Mouse (Mus musculus): ENCODE measurements around the gene Vps29. TPM values are rescaled to one million over a fixed set of nuclear protein-coding genes. Genes with fewer than 3 reads are reported as not detected.

The Vps29 gene
- polyA plus RNA-seq, 1 experiment from 2014 or later = 221 TPM

DNA sequence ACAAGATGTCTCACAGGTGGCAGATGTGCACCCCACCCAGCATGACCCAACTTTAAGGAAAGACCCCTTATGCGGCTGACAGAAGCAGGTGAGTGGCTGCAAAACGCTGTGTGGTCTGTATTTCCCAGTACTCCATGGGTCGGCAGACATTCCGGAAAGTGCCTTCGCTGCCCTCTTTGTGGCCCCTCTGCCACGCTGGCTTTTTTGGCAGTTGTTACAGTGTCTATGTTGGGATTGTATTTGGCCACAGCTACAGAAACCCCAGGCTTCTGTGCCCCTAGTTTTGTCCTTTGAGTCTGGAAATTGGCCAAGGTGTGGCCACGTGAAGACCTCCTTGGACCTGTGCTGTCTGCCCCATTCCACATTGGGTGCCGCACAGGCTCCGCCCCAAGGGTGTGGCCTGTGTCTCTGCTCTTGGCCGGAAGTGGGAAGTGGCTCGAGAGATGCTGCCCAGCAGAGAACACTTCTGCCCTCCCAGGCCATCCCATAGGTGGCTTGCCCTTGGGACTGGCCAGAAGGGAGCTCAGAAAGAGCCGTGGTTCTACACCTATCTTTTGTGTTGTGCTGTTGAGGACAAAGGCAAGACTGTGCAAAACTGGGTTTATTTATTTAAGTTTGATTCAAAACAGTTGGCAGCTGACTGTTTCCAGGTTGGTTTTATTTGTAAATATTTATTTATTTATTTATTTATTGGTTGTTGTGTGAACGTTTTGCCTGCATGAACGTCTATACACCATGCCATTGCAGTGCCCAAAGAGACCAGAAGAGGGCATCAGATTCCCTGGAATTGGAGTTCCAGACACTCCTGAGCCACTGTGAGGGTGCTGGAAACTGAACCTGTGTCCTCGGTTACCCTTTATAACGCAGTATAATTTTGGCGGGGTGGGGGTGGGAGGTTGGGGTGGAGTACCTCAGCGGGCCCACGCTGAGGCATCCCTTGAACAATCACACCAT lies 55.8 kb downstream of the Vps29 start:
- Histone ChIP-seq H3K4me3 (ENCODE audit: low read depth, low read length) (no peak overlapping the region), H3K36me3 (ENCODE audit: control insufficient read depth, insufficient read depth, low read length) (peaks cover 20% of the 10 kb centered on the region), H3K9me3 (ENCODE audit: control insufficient read depth, low read depth, low read length) (no peaks in the 10 kb centered on the region), H3K9ac (replicated peaks; ENCODE audit: low read depth, low read length) (no peak overlapping the region), H3K27ac (ENCODE audit: low read length) (no peak overlapping the region), H3K4me2 (replicated peaks; ENCODE audit: low read depth, low read length) (no peak overlapping the region), H3K4me1 (ENCODE audit: control insufficient read depth, insufficient read depth, low read length) (no peaks in the 10 kb centered on the region), H3K27me3 (ENCODE audit: control insufficient read depth, insufficient read depth, low read length) (no peaks in the 10 kb centered on the region)
- ATAC-seq (ENCODE audit: insufficient number of reproducible peaks, insufficient read depth, low FRiP score, low read depth) = no peak
- WGBS = 82% methylated on average over 19 of the region's 19 CpGs

DNA sequence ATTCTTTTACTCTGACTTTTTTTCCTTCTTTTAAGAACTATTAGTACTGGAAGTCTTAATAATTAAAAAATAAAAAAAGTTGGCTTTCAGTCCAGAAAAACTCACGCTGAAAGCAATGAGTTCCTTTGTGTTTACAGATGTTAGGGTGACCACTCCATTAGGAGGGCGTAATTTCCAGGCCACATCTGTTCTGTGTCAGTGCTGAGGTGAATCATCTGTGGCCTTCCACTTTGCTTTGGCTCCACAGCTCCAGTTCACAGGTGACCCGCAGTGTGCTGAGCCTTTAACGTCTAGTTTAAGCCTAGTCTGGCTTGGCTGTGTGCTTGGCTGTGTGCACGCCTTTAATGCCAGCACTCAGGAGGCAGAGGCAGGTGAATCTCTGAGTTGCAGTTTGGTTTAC lies 57.7 kb downstream of the Vps29 start:
- no peak overlapping the region for H3K4me3 ChIP-seq (ENCODE audit: low read depth, low read length)
- H3K27me3 ChIP-seq (ENCODE audit: control insufficient read depth, insufficient read depth, low read length) = no peaks in the 10 kb centered on the region
- H3K4me2 ChIP-seq (replicated peaks; ENCODE audit: low read depth, low read length) = no peak overlapping the region
- peaks cover 2% of the 10 kb centered on the region for H3K36me3 ChIP-seq (ENCODE audit: control insufficient read depth, insufficient read depth, low read length)
- 46% methylated on average over 5 of the region's 5 CpGs for WGBS
- no peaks in the 10 kb centered on the region for H3K4me1 ChIP-seq (ENCODE audit: control insufficient read depth, insufficient read depth, low read length)
- H3K27ac ChIP-seq (ENCODE audit: low read length) = no peak overlapping the region
- ATAC-seq (ENCODE audit: insufficient number of reproducible peaks, insufficient read depth, low FRiP score, low read depth) = no peak
- no peaks in the 10 kb centered on the region for H3K9me3 ChIP-seq (ENCODE audit: control insufficient read depth, low read depth, low read length)
- no peak overlapping the region for H3K9ac ChIP-seq (replicated peaks; ENCODE audit: low read depth, low read length)

DNA sequence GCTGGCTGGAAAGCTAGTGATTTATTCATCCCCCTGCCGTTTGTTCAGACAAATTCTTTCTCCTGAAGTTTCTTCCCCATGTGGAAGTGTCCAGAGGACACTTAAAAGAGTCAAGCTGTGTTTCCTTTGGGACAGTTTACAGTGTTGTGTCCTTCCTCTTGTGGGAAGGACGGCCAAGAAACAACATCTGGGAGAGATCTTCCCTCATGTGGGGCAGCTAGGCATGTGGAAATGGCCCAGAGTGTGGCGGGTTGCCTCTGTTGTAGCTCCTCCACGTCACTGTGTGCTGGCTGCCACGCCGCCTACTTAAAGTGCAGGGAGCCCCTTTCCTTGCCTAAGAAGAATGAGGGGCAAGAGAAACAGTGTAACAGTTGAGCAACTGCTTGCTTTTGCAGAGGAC lies 58.7 kb downstream of the Vps29 start:
- WGBS = 35% methylated on average over 6 of the region's 6 CpGs
- Histone ChIP-seq H3K4me2 (replicated peaks; ENCODE audit: low read depth, low read length) (no peak overlapping the region), H3K36me3 (ENCODE audit: control insufficient read depth, insufficient read depth, low read length) (no peaks in the 10 kb centered on the region), H3K4me3 (ENCODE audit: low read depth, low read length) (no peak overlapping the region), H3K9me3 (ENCODE audit: control insufficient read depth, low read depth, low read length) (no peaks in the 10 kb centered on the region), H3K4me1 (ENCODE audit: control insufficient read depth, insufficient read depth, low read length) (no peaks in the 10 kb centered on the region), H3K9ac (replicated peaks; ENCODE audit: low read depth, low read length) (no peak overlapping the region), H3K27me3 (ENCODE audit: control insufficient read depth, insufficient read depth, low read length) (no peaks in the 10 kb centered on the region), H3K27ac (ENCODE audit: low read length) (no peak overlapping the region)
- ATAC-seq (ENCODE audit: insufficient number of reproducible peaks, insufficient read depth, low FRiP score, low read depth) = no peak; the same call in 1 of the 2 replicates

DNA sequence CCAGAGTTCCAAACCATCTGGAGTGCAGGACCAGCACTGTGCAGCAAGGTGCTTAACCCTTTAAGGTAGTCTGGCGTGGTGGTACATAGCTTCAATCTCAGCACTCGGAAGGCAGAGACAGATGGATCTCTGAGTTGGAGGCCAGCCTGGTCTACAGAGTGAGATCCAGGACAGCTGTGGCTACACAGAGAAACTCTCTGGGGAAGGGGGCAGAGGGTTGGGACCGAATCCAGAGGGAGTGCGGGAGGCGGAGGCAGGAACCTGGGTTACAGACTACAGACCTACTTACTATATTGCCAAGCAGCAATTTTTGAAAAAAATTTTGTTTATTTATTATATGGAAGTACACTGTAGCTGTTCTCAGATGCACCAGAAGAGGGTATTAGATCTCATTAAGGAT lies 60.2 kb downstream of the Vps29 start:
- WGBS = 86% methylated on average over 5 of the region's 5 CpGs
- no peak overlapping the region for H3K4me3 ChIP-seq (ENCODE audit: low read depth, low read length)
- no peaks in the 10 kb centered on the region for H3K4me1 ChIP-seq (ENCODE audit: control insufficient read depth, insufficient read depth, low read length)
- no peak overlapping the region for H3K9ac ChIP-seq (replicated peaks; ENCODE audit: low read depth, low read length)
- H3K9me3 ChIP-seq (ENCODE audit: control insufficient read depth, low read depth, low read length) = no peaks in the 10 kb centered on the region
- H3K36me3 ChIP-seq (ENCODE audit: control insufficient read depth, insufficient read depth, low read length) = no peaks in the 10 kb centered on the region
- ATAC-seq (ENCODE audit: insufficient number of reproducible peaks, insufficient read depth, low FRiP score, low read depth) = no peak
- H3K4me2 ChIP-seq (replicated peaks; ENCODE audit: low read depth, low read length) = no peak overlapping the region
- H3K27me3 ChIP-seq (ENCODE audit: control insufficient read depth, insufficient read depth, low read length) = no peaks in the 10 kb centered on the region
- no peak overlapping the region for H3K27ac ChIP-seq (ENCODE audit: low read length)

Other genes starting within 250 kb of the Vps29 start
- gene Ccdc63, start 213.5 kb upstream of the Vps29 start, polyA plus RNA-seq (2014; fragmentation: Nextera tagmentation; extraction: Ambion mirVana) = not detected in 2 replicates
- gene Ppp1cc, start 196.1 kb upstream of the Vps29 start, polyA plus RNA-seq (2014; fragmentation: Nextera tagmentation; extraction: Ambion mirVana) = 221 and 234 TPM in 2 replicates
- gene Hvcn1, start 147.6 kb upstream of the Vps29 start, polyA plus RNA-seq (2014; fragmentation: Nextera tagmentation; extraction: Ambion mirVana) = 6.2 and 6.3 TPM in 2 replicates
- 6.5 and 8.2 TPM in 2 replicates for gene Tctn1, start 89.9 kb upstream of the Vps29 start, polyA plus RNA-seq (2014; fragmentation: Nextera tagmentation; extraction: Ambion mirVana)
- 11.3 and 11.8 TPM in 2 replicates for gene Pptc7, start 70.0 kb upstream of the Vps29 start, polyA plus RNA-seq (2014; fragmentation: Nextera tagmentation; extraction: Ambion mirVana)
- 13.0 and 15.3 TPM in 2 replicates for gene Rad9b, start 136 bp upstream of the Vps29 start, polyA plus RNA-seq (2014; fragmentation: Nextera tagmentation; extraction: Ambion mirVana)
- 65.7 and 67.0 TPM in 2 replicates for gene Gpn3, start 17.5 kb downstream of the Vps29 start, polyA plus RNA-seq (2014; fragmentation: Nextera tagmentation; extraction: Ambion mirVana)
- 62.9 and 64.7 TPM in 2 replicates for gene Fam216a, start 18.0 kb downstream of the Vps29 start, polyA plus RNA-seq (2014; fragmentation: Nextera tagmentation; extraction: Ambion mirVana)
- gene Arpc3, start 37.5 kb downstream of the Vps29 start, polyA plus RNA-seq (2014; fragmentation: Nextera tagmentation; extraction: Ambion mirVana) = 43.4 and 49.9 TPM in 2 replicates
- 23.3 and 29.4 TPM in 2 replicates for gene Anapc7, start 67.3 kb downstream of the Vps29 start, polyA plus RNA-seq (2014; fragmentation: Nextera tagmentation; extraction: Ambion mirVana)
- 36.7 and 40.0 TPM in 2 replicates for gene Atp2a2, start 147.9 kb downstream of the Vps29 start, polyA plus RNA-seq (2014; fragmentation: Nextera tagmentation; extraction: Ambion mirVana)